Mouse (Mus musculus): ENCODE data around the gene Cadm4.

Cadm4 gene

GRCm38 (mm10) chr7:24469126-24469525 lies 12.7 kb upstream of the Cadm4 start:
- DNase-seq, result no peak

GRCm38 (mm10) chr7:24470356-24470755 lies 11.5 kb upstream of the Cadm4 start:
- peak; percentile 61 for DNase-seq

DNA sequence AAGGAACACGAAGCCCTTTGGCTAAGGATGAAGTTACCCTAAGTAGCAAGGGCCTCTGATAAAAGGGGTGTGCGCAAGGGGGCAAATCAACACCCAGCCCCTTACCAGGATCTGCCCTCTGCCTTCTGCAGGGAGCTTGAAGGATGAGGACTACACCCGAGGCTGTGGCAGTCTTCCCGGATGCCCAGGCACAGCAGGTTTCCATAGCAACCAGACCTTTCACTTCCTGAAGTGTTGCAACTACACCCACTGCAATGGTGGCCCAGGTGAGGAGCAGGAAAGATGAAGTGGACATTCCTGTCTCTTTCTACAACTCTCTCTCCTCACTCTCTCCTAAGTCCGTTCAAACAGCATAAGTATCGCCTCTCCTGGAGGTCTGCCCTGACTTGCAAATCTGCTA lies 9.4 kb upstream of the Cadm4 start:
- peak; percentile 30 for DNase-seq

- peak; percentile 52 for DNase-seq
These were observed 8.9 kb upstream of the Cadm4 start for GRCm38 (mm10) chr7:24472937-24473336.

GRCm38 (mm10) chr7:24473913-24474529 lies 7.8 kb upstream of the Cadm4 start:
- DNase-seq, result peak; percentile 90

GRCm38 (mm10) chr7:24474811-24475506 lies 6.9 kb upstream of the Cadm4 start:
- peak; percentile 54 for DNase-seq

- DNase-seq, result peak; percentile 26
These were observed 5.5 kb upstream of the Cadm4 start for GRCm38 (mm10) chr7:24476338-24476737.

DNA sequence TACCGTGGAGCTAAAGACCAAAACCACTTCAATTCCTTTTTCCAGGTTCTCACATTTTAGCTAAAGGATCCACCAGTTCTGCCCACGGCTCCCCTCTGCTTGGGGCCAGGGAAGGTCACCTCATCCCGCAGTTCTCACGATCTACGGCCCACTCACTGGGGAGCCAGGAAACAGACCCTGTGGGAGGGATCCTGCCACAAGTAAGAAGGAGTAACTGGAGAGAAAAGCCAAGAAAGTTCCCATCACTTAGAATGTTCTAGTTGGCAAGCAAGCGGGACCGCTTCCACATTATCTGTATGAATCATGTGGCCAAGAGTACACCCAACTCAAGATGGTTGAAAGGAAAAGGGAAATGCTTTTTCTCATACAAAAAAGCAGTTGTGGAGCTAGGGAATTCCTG lies 5.0 kb upstream of the Cadm4 start:
- DNase-seq, result no peak

GRCm38 (mm10) chr7:24478911-24479310 lies 2.9 kb upstream of the Cadm4 start:
- peak; percentile 50 for DNase-seq

GRCm38 (mm10) chr7:24479685-24480084 lies 2.1 kb upstream of the Cadm4 start:
- peak; percentile 53 for DNase-seq

DNA sequence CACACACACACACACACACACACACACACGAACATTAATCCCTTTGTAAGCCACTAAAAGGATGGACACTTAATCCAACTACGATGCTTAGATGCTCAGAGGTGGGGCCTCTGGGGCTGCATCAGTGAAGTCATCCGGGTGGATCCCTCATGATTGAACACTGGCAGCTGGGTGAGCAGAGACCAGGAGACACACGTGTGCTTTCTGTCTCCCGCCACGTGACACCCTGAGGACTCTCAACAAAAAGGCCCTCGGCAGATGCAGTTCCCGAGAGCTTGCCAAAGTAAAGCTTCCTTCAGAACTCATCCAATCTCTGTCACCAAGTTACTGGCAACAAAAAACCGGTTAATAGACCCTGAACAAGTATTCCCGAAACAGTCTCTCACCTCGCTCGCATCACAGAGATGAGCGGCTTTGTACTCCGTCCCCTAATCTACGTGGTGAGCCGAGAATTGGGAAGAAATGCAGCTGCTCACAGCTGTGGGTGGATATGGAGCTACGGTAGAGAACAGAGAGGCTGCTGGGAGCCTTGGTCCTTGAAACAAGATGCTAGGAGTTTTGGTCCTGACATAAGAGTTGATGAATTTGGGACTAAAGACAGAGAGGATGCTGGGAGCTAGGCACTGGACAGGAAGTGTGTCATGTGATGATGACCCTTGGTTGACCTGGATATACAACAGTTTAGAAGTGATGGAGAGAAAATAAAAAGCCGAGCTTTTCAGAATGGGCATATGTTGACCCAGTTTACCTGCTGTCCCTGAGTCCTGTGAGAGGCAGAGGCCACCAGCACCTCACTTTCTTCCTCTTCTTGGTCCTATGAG lies 1.5 kb upstream of the Cadm4 start:
- DNase-seq, result peak; percentile 64

- DNase-seq, result peak; percentile 74
These were observed 793 bp upstream of the Cadm4 start for GRCm38 (mm10) chr7:24480986-24481473.

DNA sequence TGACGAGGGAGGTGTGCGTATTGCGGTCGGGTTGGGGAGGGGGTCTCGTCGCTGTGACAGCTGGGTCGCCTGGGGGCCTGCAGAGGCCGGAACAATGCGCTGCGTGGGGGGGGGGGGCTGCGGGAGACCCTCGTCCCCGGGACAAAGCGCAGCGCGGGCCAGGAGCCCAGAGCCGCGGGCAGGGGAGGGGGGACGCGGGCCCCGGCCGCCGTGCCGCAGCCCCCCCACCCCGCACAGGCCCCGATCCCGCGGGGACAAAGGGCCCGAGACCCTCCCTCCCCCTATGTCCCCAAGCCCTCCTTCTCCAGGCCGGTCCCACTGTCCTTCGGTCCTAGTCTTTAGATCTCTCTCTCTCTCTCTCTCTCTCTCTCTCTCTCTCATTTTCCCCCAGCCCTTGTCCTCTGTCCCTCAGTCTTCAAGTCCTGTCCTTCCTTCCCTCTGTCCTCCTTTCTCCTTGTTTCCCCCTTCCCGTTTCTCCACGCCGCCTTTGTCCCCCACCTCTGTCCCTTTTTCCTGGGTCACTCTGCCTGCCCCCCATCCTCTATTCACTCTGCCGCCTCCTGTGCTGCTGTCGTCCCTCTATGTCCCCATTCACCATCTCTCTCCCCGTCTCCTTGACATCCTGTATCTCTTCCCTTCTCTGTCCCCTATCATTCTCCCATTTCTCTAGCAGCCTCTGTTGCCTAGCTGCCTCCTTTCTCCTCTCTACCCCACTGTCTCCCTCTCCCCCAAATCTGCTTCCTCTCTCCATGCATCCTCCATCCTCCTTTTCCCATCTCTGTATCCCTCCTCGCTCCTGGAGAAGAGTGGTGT lies 591 bp downstream of the Cadm4 start:
- DNase-seq, result peak; percentile 51

DNA sequence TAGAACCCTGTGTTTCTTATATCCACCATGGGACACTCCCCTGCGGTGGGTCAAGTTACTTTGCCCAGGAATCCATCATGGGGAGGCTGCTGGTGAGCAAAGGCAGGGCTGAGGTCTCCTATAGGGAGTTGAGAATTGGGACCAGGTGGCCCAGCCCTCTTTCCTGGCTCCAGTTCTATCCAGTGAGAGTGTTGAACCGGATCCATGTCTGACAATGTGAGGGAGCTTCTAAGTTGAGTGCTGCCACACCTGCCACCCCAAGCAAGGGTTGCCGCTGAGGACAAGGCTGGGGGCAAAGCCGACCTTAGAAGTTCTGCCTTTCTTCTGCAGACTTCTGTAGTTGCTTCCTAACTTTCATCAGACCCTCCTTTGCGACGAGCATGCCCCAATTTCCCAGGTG lies 1.5 kb downstream of the Cadm4 start:
- DNase-seq, result peak; percentile 68

- no peak for DNase-seq
These were observed 3.7 kb downstream of the Cadm4 start for GRCm38 (mm10) chr7:24485481-24485880.

- peak; percentile 49 for DNase-seq
These were observed 4.9 kb downstream of the Cadm4 start for GRCm38 (mm10) chr7:24486654-24487130.

DNA sequence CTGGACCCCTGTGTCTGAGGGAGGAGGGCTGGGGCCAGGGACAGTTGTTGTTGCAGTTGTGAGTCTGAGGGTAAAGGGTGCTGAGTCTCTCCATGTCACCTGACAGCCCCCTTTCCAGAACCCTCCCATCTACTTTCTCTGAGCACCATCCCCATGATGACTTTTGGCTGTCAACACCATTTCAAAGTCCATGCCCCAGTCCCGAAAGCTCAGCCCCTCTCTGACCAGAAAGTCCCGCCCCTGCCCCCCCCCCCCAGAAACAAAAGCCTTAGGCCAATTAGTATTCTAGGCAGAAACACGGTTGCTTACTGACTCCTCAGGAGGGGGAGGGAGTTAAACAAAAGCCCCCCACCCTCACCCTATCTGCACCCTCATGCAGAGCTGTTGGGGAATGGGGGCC lies 5.6 kb downstream of the Cadm4 start:
- peak; percentile 37 for DNase-seq

DNA sequence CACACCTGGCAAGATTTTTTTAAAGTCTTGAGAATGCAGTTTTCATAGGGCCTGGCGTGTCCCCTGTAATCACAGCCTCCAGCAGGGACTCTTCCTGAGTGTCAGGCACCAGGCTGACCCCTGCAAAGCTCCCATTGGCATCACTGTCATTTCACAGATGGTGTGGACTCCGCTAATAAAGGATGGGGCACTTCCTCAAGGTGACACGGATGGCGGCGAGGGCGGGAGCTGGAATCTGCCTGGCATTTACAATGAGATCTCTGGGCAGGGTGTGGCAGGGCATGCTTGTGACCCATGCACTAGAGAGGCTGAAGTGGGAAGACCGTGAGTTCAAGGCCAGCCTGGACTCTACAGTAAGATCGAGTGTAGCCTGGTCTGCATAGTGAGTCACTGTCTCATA lies 6.5 kb downstream of the Cadm4 start:
- peak; percentile 67 for DNase-seq

GRCm38 (mm10) chr7:24499856-24500577 lies 18.2 kb downstream of the Cadm4 start:
- DNase-seq, result no peak

DNA sequence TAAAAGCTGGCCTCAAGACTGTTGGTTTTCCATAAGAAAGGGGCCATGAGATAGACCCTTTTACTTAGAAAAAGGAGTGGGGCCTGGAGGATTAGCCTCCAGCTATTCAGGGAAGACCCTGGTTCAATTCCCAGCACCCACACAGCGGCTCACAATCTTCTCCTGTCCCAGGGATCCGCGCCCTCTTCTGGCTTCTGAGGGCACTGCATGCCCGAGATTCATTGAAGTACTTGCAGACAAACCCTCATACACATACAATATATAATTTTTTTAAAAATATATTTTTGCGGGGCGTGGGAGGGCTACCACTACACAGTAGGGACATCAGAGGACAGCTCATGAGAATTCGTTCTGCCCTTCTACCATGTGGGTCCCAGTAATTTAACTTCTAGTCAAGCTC lies 19.1 kb downstream of the Cadm4 start:
- DNase-seq, result peak; percentile 60

GRCm38 (mm10) chr7:24501492-24501891 lies 19.7 kb downstream of the Cadm4 start:
- peak; percentile 59 for DNase-seq

GRCm38 (mm10) chr7:24504004-24504403 lies 22.2 kb downstream of the Cadm4 start:
- DNase-seq, result no peak

Data from cerebellum, adult 9-10 months (tissue).